Mouse (Mus musculus): Measurements from ENCODE around the gene Rpap3. TPM values are rescaled to one million over a fixed set of nuclear protein-coding genes. Genes with fewer than 3 reads are reported as not detected.

Rpap3 gene
- polyA plus RNA-seq, 1 experiment from 2014 or later: 18.7 TPM

DNA sequence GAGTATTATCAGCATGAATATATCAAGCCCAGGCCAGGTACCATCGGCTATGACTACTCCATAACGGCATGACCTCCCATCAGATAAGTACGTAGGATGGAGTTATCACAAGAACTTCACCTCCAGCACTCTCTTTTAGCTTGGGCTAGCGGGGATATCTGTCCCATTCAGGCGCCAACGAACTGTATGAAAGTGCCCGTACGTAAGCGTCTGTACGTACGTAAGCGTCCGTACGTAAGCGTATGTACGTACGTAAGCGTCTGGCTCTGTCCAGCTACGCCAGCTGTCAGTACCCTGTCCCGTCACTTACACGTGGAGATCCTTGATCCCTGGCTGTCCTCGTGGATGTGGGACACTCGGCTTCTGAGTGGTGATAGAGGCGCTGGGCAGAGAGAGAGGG, 41.1 kb upstream of the Rpap3 start:
- Histone ChIP-seq H3K4me1 (replicated peaks) (peaks cover 71% of the 10 kb centered on the region), H3K9me3 (replicated peaks) (no peaks in the 10 kb centered on the region), H3K27ac (no peak overlapping the region), H3K9ac (no peak overlapping the region), H3K4me2 (no peak overlapping the region), H3K36me3 (peaks cover 4% of the 10 kb centered on the region; the same call in 1 of the 2 replicates), H3K27me3 (no peaks in the 10 kb centered on the region), H3K4me3 (no peak overlapping the region)
- ATAC-seq (replicated peaks; ENCODE audit: insufficient number of reproducible peaks, insufficient read depth, low FRiP score, low read depth): no peak
- 87% methylated on average over 24 of the region's 24 CpGs for WGBS

- Histone ChIP-seq H3K4me3 (no peak overlapping the region), H3K9ac (no peak overlapping the region), H3K4me1 (replicated peaks) (peaks cover 73% of the 10 kb centered on the region), H3K27me3 (no peaks in the 10 kb centered on the region), H3K9me3 (replicated peaks) (no peaks in the 10 kb centered on the region), H3K4me2 (no peak overlapping the region), H3K27ac (no peak overlapping the region), H3K36me3 (peaks cover 4% of the 10 kb centered on the region; the same call in 1 of the 2 replicates)
- WGBS: 85% methylated on average over 10 of the region's 10 CpGs
- no peak for ATAC-seq (replicated peaks; ENCODE audit: insufficient number of reproducible peaks, insufficient read depth, low FRiP score, low read depth)
These were observed 40.7 kb upstream of the Rpap3 start for GRCm38 (mm10) chr15:97746278-97746677.

DNA sequence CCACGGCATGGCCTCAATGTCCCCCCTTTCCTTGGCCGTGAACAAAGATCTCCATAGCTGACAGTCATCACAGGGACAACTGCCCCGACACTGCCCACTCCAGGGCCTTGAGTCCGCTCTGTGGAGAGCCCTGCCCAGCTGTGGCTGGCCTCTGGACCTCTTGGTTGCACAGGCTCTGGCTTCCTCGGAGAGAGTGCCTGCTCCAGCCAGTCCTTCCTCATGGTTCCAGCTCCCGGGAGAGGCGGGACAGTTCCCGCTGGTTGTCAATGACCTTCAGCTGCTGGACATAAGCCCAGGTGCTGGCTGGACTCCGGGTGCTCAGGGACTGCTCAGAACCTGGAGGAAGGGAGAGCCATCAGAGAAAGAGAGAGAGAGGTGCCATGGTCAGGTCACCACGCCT, 39.7 kb upstream of the Rpap3 start:
- 37% methylated on average over 10 of the region's 10 CpGs for WGBS
- H3K27ac ChIP-seq: peak overlapping the region; percentile 35
- H3K4me1 ChIP-seq (replicated peaks): peaks cover 69% of the 10 kb centered on the region

GRCm38 (mm10) chr15:97744930-97745329, 39.3 kb upstream of the Rpap3 start:
- 64% methylated on average over 10 of the region's 10 CpGs for WGBS

More for the DNA sequence above, 39.7 kb upstream of the Rpap3 start:
- peaks cover 4% of the 10 kb centered on the region; the same call in 1 of the 2 replicates for H3K36me3 ChIP-seq
- no peak overlapping the region for H3K9ac ChIP-seq
- no peaks in the 10 kb centered on the region for H3K9me3 ChIP-seq (replicated peaks)
- no peaks in the 10 kb centered on the region for H3K27me3 ChIP-seq
- no peak overlapping the region for H3K4me3 ChIP-seq
- no peak for ATAC-seq (replicated peaks; ENCODE audit: insufficient number of reproducible peaks, insufficient read depth, low FRiP score, low read depth)
- H3K4me2 ChIP-seq: no peak overlapping the region

GRCm38 (mm10) chr15:97743961-97744525, 38.4 kb upstream of the Rpap3 start:
- Histone ChIP-seq H3K4me2 (no peak overlapping the region), H3K4me1 (replicated peaks) (peaks cover 56% of the 10 kb centered on the region), H3K9me3 (replicated peaks) (no peaks in the 10 kb centered on the region), H3K4me3 (no peak overlapping the region), H3K27ac (0 out of 2 replicates have a peak overlapping the region, but pooled peaks have one; percentile 13), H3K36me3 (peaks cover 4% of the 10 kb centered on the region; the same call in 1 of the 2 replicates), H3K27me3 (no peaks in the 10 kb centered on the region), H3K9ac (no peak overlapping the region)
- no peak for ATAC-seq (replicated peaks; ENCODE audit: insufficient number of reproducible peaks, insufficient read depth, low FRiP score, low read depth)
- WGBS: 60% methylated on average over 12 of the region's 12 CpGs

More at GRCm38 (mm10) chr15:97744930-97745329, 39.3 kb upstream of the Rpap3 start:
- H3K27ac ChIP-seq: peak overlapping the region; percentile 35; the same call in 1 of the 2 replicates
- H3K27me3 ChIP-seq: no peaks in the 10 kb centered on the region
- H3K4me3 ChIP-seq: no peak overlapping the region
- H3K9ac ChIP-seq: no peak overlapping the region
- H3K4me2 ChIP-seq: no peak overlapping the region
- H3K36me3 ChIP-seq: peaks cover 4% of the 10 kb centered on the region; the same call in 1 of the 2 replicates
- H3K9me3 ChIP-seq (replicated peaks): no peaks in the 10 kb centered on the region
- ATAC-seq (replicated peaks; ENCODE audit: insufficient number of reproducible peaks, insufficient read depth, low FRiP score, low read depth): no peak
- H3K4me1 ChIP-seq (replicated peaks): peaks cover 65% of the 10 kb centered on the region

DNA sequence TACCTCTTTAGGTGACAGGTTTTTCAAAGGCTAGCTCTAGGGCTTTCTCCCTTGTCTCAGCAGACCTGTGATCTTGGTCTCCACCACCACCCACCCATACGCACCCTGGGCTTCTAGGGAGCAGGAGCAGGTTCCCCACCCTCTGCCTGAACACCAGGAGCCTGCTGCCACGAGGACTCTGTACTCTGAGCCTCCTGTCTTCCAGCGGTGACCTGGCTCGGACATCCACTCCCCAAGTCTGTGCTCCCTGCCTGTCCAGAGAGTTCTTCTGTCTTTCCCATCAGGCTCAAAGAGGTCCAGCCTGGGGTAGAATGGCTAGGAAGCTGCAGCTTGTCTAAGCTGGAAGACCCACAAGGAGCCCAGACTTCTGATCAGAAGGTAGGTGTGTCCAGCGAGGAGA, 37.6 kb upstream of the Rpap3 start:
- Histone ChIP-seq H3K4me2 (no peak overlapping the region), H3K4me3 (no peak overlapping the region), H3K9me3 (replicated peaks) (no peaks in the 10 kb centered on the region), H3K4me1 (replicated peaks) (peaks cover 49% of the 10 kb centered on the region), H3K9ac (no peak overlapping the region), H3K36me3 (peaks cover 4% of the 10 kb centered on the region; the same call in 1 of the 2 replicates), H3K27me3 (no peaks in the 10 kb centered on the region), H3K27ac (no peak overlapping the region)
- WGBS: 89% methylated on average over 5 of the region's 5 CpGs
- no peak for ATAC-seq (replicated peaks; ENCODE audit: insufficient number of reproducible peaks, insufficient read depth, low FRiP score, low read depth)

- no peak overlapping the region for H3K4me3 ChIP-seq
- H3K4me2 ChIP-seq: no peak overlapping the region
- 50% methylated on average over 4 of the region's 4 CpGs for WGBS
- no peak overlapping the region for H3K9ac ChIP-seq
- H3K9me3 ChIP-seq (replicated peaks): no peaks in the 10 kb centered on the region
- peaks cover 4% of the 10 kb centered on the region; the same call in 1 of the 2 replicates for H3K36me3 ChIP-seq
- H3K4me1 ChIP-seq (replicated peaks): peaks cover 43% of the 10 kb centered on the region
- H3K27ac ChIP-seq: peak overlapping the region; percentile 54
- ATAC-seq (replicated peaks; ENCODE audit: insufficient number of reproducible peaks, insufficient read depth, low FRiP score, low read depth): no peak
- H3K27me3 ChIP-seq: no peaks in the 10 kb centered on the region
These were observed 37.0 kb upstream of the Rpap3 start for GRCm38 (mm10) chr15:97742600-97742999.

DNA sequence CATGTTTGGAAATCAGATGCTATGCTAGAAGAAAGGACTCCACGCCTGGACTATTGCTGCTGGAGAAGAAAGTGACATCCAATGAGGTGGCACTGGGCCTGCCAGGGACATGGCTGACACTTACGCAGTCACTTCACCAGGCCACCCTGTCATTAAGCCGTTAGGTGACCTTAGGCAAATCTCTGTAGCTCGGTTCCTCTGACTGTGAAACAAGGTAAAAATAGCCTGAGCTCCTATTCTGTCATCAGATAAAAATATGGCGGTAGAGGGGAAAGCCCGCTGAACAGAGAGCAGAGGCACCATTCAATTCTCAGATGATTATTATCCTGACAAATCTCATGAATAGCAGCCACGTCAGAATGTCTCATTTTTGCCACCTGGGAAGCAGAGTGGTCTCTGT, 36.4 kb upstream of the Rpap3 start:
- no peaks in the 10 kb centered on the region for H3K27me3 ChIP-seq
- ATAC-seq (replicated peaks; ENCODE audit: insufficient number of reproducible peaks, insufficient read depth, low FRiP score, low read depth): no peak
- 26% methylated on average over 7 of the region's 7 CpGs for WGBS
- no peak overlapping the region for H3K4me2 ChIP-seq
- peak overlapping the region; percentile 54 for H3K27ac ChIP-seq
- H3K4me3 ChIP-seq: no peak overlapping the region
- H3K9ac ChIP-seq: no peak overlapping the region
- H3K36me3 ChIP-seq: peaks cover 2% of the 10 kb centered on the region; the same call in 1 of the 2 replicates
- H3K4me1 ChIP-seq (replicated peaks): peaks cover 39% of the 10 kb centered on the region
- no peaks in the 10 kb centered on the region for H3K9me3 ChIP-seq (replicated peaks)

DNA sequence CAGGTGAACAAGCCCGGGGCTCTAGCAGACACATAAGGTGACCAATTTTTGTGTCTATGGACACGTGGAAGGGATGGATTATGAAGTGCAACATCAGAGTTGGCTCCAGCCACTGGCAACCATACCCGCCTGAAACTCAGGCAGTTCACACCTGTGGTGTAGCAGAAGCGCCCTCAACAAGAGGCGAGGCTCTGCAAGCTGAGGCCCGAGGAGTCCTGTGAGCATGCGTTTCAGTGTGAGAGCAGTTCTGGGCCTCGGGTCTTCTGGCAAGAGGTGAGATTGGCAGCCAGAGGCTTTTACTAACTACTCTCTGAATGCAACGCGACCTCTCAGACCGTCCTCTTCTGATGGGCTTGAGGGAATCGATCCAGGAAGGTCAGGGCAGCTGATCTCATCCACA, 36.0 kb upstream of the Rpap3 start:
- H3K27me3 ChIP-seq: no peaks in the 10 kb centered on the region
- no peaks in the 10 kb centered on the region for H3K9me3 ChIP-seq (replicated peaks)
- H3K4me2 ChIP-seq: no peak overlapping the region
- no peak overlapping the region for H3K4me3 ChIP-seq
- H3K4me1 ChIP-seq (replicated peaks): peaks cover 36% of the 10 kb centered on the region
- 70% methylated on average over 12 of the region's 12 CpGs for WGBS
- H3K9ac ChIP-seq: no peak overlapping the region
- peak overlapping the region; percentile 54 for H3K27ac ChIP-seq
- H3K36me3 ChIP-seq: no peaks in the 10 kb centered on the region; the same call in 1 of the 2 replicates
- ATAC-seq (replicated peaks; ENCODE audit: insufficient number of reproducible peaks, insufficient read depth, low FRiP score, low read depth): no peak

GRCm38 (mm10) chr15:97740283-97740732, 34.7 kb upstream of the Rpap3 start:
- ATAC-seq (replicated peaks; ENCODE audit: insufficient number of reproducible peaks, insufficient read depth, low FRiP score, low read depth): no peak
- 88% methylated on average over 9 of the region's 9 CpGs for WGBS
- H3K27me3 ChIP-seq: no peaks in the 10 kb centered on the region
- H3K4me3 ChIP-seq: no peak overlapping the region
- no peaks in the 10 kb centered on the region for H3K36me3 ChIP-seq
- H3K27ac ChIP-seq: no peak overlapping the region
- H3K4me2 ChIP-seq: no peak overlapping the region
- H3K9ac ChIP-seq: no peak overlapping the region
- H3K4me1 ChIP-seq (replicated peaks): peaks cover 29% of the 10 kb centered on the region
- no peaks in the 10 kb centered on the region for H3K9me3 ChIP-seq (replicated peaks)

- WGBS: 77% methylated on average over 7 of the region's 7 CpGs
- no peak overlapping the region for H3K9ac ChIP-seq
- no peaks in the 10 kb centered on the region for H3K36me3 ChIP-seq
- no peaks in the 10 kb centered on the region for H3K27me3 ChIP-seq
- H3K27ac ChIP-seq: no peak overlapping the region
- H3K4me2 ChIP-seq: no peak overlapping the region
- H3K4me3 ChIP-seq: no peak overlapping the region
- H3K9me3 ChIP-seq (replicated peaks): no peaks in the 10 kb centered on the region
- H3K4me1 ChIP-seq (replicated peaks): peaks cover 18% of the 10 kb centered on the region
- no peak for ATAC-seq (replicated peaks; ENCODE audit: insufficient number of reproducible peaks, insufficient read depth, low FRiP score, low read depth)
These were observed 33.3 kb upstream of the Rpap3 start for GRCm38 (mm10) chr15:97738923-97739322.

GRCm38 (mm10) chr15:97731988-97732387, 26.4 kb upstream of the Rpap3 start:
- no peak for ATAC-seq (replicated peaks; ENCODE audit: insufficient number of reproducible peaks, insufficient read depth, low FRiP score, low read depth)
- H3K4me1 ChIP-seq (replicated peaks): peaks cover 6% of the 10 kb centered on the region; the same call in 1 of the 2 replicates
- H3K36me3 ChIP-seq: no peaks in the 10 kb centered on the region
- H3K9me3 ChIP-seq (replicated peaks): no peaks in the 10 kb centered on the region; the same call in 1 of the 2 replicates
- H3K4me2 ChIP-seq: no peak overlapping the region
- no peak overlapping the region for H3K27ac ChIP-seq
- H3K9ac ChIP-seq: no peak overlapping the region
- no peaks in the 10 kb centered on the region for H3K27me3 ChIP-seq
- no peak overlapping the region for H3K4me3 ChIP-seq
- whole genome bisulfite sequencing: 91% methylated on average over 11 of the region's 11 CpGs
